Mouse (Mus musculus): ENCODE data around the gene Cops4.

Cops4 gene

GRCm38 (mm10) chr5:100518049-100519026 lies at the start of gene Cops4:
Gene Cops4, plus strand, starts transcription at chr5:100518309.
- peak; percentile 85 to 92 for DNase-seq (ENCODE audit: low spot score in 2 of 2)

GRCm38 (mm10) chr5:100476328-100476727 lies 41.8 kb upstream of the Cops4 start:
- DNase-seq (ENCODE audit: low spot score in 2 of 2) = no peak

- no peak for DNase-seq (ENCODE audit: low spot score in 2 of 2)
These were observed 40.5 kb upstream of the Cops4 start for GRCm38 (mm10) chr5:100477604-100478003.

- no peak for DNase-seq (ENCODE audit: low spot score in 2 of 2)
These were observed 34.5 kb upstream of the Cops4 start for GRCm38 (mm10) chr5:100483569-100483968.

GRCm38 (mm10) chr5:100487120-100487519 lies 31.0 kb upstream of the Cops4 start:
- no peak for DNase-seq (ENCODE audit: low spot score in 2 of 2)

- DNase-seq (ENCODE audit: low spot score in 2 of 2) = no peak
These were observed 29.9 kb upstream of the Cops4 start for GRCm38 (mm10) chr5:100488231-100488630.

GRCm38 (mm10) chr5:100489340-100489739 lies 28.8 kb upstream of the Cops4 start:
- DNase-seq (ENCODE audit: low spot score in 2 of 2) = no peak

GRCm38 (mm10) chr5:100491704-100492103 lies 26.4 kb upstream of the Cops4 start:
- no peak for DNase-seq (ENCODE audit: low spot score in 2 of 2)

GRCm38 (mm10) chr5:100498436-100499180 lies 19.5 kb upstream of the Cops4 start:
- peak; percentile 50 to 66 for DNase-seq (ENCODE audit: low spot score in 2 of 2)

- no peak for DNase-seq (ENCODE audit: low spot score in 2 of 2)
These were observed 18.9 kb upstream of the Cops4 start for GRCm38 (mm10) chr5:100499243-100499642.

GRCm38 (mm10) chr5:100499831-100500304 lies 18.2 kb upstream of the Cops4 start:
- DNase-seq (ENCODE audit: low spot score in 2 of 2) = peak in 1 of 2 experiments; percentile 43

GRCm38 (mm10) chr5:100500458-100500961 lies 17.6 kb upstream of the Cops4 start, which contains the start of gene Lin54:
Gene Lin54, minus strand, starts transcription at chr5:100500639.
- peak; percentile 70 to 87 for DNase-seq (ENCODE audit: low spot score in 2 of 2)

GRCm38 (mm10) chr5:100501267-100501666 lies 16.8 kb upstream of the Cops4 start:
- DNase-seq (ENCODE audit: low spot score in 2 of 2) = no peak

GRCm38 (mm10) chr5:100509247-100509646 lies 8.9 kb upstream of the Cops4 start:
- no peak for DNase-seq (ENCODE audit: low spot score in 2 of 2)

- no peak for DNase-seq (ENCODE audit: low spot score in 2 of 2)
These were observed 5.5 kb upstream of the Cops4 start for GRCm38 (mm10) chr5:100512576-100512975.

- DNase-seq (ENCODE audit: low spot score in 2 of 2) = no peak
These were observed 910 bp downstream of the Cops4 start for GRCm38 (mm10) chr5:100519027-100519411.

GRCm38 (mm10) chr5:100520223-100520622 lies 2.1 kb downstream of the Cops4 start:
- no peak for DNase-seq (ENCODE audit: low spot score in 2 of 2)

GRCm38 (mm10) chr5:100523331-100523730 lies 5.2 kb downstream of the Cops4 start:
- DNase-seq (ENCODE audit: low spot score in 2 of 2) = no peak

GRCm38 (mm10) chr5:100524921-100525320 lies 6.8 kb downstream of the Cops4 start:
- no peak for DNase-seq (ENCODE audit: low spot score in 2 of 2)

- DNase-seq (ENCODE audit: low spot score in 2 of 2) = no peak
These were observed 7.5 kb downstream of the Cops4 start for GRCm38 (mm10) chr5:100525620-100526019.

- no peak for DNase-seq (ENCODE audit: low spot score in 2 of 2)
These were observed 8.1 kb downstream of the Cops4 start for GRCm38 (mm10) chr5:100526164-100526563.

- DNase-seq (ENCODE audit: low spot score in 2 of 2) = no peak
These were observed 17.7 kb downstream of the Cops4 start for GRCm38 (mm10) chr5:100535826-100536225.

Measured in cerebellum, postnatal 4 days (tissue).